Mouse (Mus musculus) limb, embryonic 14.5 days (tissue): Measurements from ENCODE around the gene Csf2rb. TPM values are rescaled to one million over a fixed set of nuclear protein-coding genes. Genes with fewer than 3 reads are reported as not detected.
"Not testable (repeated sequence)": the region's sequence is repeated elsewhere in the genome, so short reads cannot be mapped to it uniquely, and the experiment has no call there.

Experiments used
- ATAC-seq: fragments of 200-750 bp; cut with Nextera tagmentation; 2 replicates; pipeline ENCODE4 v1.8.0; 2017; ENCODE audit warnings: low read depth, moderate number of reproducible peaks, moderate TSS enrichment; ENCODE audit not compliant: low FRiP score
- DNase-seq: peaks from one replicate; pipeline ENCODE4 v3.0.0-alpha.2; 2015; ENCODE audit warnings: low spot score
- H3K27ac ChIP-seq: fragments of 300-500 bp; sonication (generic); replicated peaks from 2 replicates; pipeline ENCODE4 v1.5.1; 2014; ENCODE audit warnings: low read depth, mild to moderate bottlenecking, low read length, moderate library complexity, mixed read lengths
- H3K27me3 ChIP-seq: fragments of 300-500 bp; sonication (generic); 2 replicates; pipeline ENCODE4 v1.6.1; 2014; ENCODE audit warnings: low read length, mixed read lengths; ENCODE audit not compliant: control insufficient read depth, insufficient read depth
- H3K36me3 ChIP-seq: fragments of 300-500 bp; sonication (generic); 2 replicates; pipeline ENCODE4 v1.6.1; 2014; ENCODE audit warnings: mild to moderate bottlenecking, low read length, moderate library complexity, mixed read lengths; ENCODE audit not compliant: control insufficient read depth, insufficient read depth
- H3K4me1 ChIP-seq: fragments of 300-500 bp; sonication (generic); 2 replicates; pipeline ENCODE4 v1.6.1; 2014; ENCODE audit warnings: antibody characterized with exemption, low read length, mixed read lengths; ENCODE audit not compliant: control insufficient read depth, insufficient read depth
- H3K4me2 ChIP-seq: fragments of 300-500 bp; sonication (generic); replicated peaks from 2 replicates; pipeline ENCODE4 v1.6.1; 2014; ENCODE audit warnings: low read depth, mild to moderate bottlenecking, low read length, moderate library complexity; ENCODE audit not compliant: severe bottlenecking
- H3K4me3 ChIP-seq: fragments of 300-500 bp; sonication (generic); replicated peaks from 2 replicates; pipeline ENCODE4 v1.5.1; 2014; ENCODE audit warnings: low read length
- H3K9ac ChIP-seq: fragments of 300-500 bp; sonication (generic); 2 replicates; pipeline ENCODE4 v1.6.1; 2014; ENCODE audit warnings: mild to moderate bottlenecking, low read depth, low read length, moderate library complexity; ENCODE audit not compliant: severe bottlenecking
- H3K9me3 ChIP-seq: fragments of 300-500 bp; sonication (generic); 2 replicates; pipeline ENCODE4 v1.6.1; 2016; ENCODE audit warnings: low read length; ENCODE audit not compliant: control insufficient read depth
- POLR2A ChIP-seq: fragments of 200-500 bp; IDR thresholded peaks from 2 replicates; pipeline ENCODE4 v1.8.0; 2012; ENCODE audit warnings: inconsistent platforms, mild to moderate bottlenecking, moderate library complexity, borderline replicate concordance; ENCODE audit not compliant: insufficient read depth, insufficient read length; ENCODE audit errors: extremely low read depth
- WGBS: fragments of 180-500 bp; shearing (Covaris S2); extraction: QIAGEN DNeasy Blood & Tissue Kit; methylation state at CpG from one replicate; pipeline ENCODE4 v1.1.7; 2014; 5-methylcytosine and 5-hydroxymethylcytosine counted together
- polyA plus RNA-seq, 2 experiments: library from polyadenylated mRNA; depleted of rRNA in 1 of 2; stranded (reverse) in 1 of 2; unstranded in 1 of 2; fragments of >200 nt; fragmentation: Nextera tagmentation in 1 of 2; extraction: Ambion mirVana in 1 of 2; gene quantifications; 2 replicates each; pipeline versions ENCODE4 v1.2.1 to v1.2.3; 2012 to 2014

Csf2rb gene
- polyA plus RNA-seq, 2 experiments = 4.0 to 4.6 TPM

DNA sequence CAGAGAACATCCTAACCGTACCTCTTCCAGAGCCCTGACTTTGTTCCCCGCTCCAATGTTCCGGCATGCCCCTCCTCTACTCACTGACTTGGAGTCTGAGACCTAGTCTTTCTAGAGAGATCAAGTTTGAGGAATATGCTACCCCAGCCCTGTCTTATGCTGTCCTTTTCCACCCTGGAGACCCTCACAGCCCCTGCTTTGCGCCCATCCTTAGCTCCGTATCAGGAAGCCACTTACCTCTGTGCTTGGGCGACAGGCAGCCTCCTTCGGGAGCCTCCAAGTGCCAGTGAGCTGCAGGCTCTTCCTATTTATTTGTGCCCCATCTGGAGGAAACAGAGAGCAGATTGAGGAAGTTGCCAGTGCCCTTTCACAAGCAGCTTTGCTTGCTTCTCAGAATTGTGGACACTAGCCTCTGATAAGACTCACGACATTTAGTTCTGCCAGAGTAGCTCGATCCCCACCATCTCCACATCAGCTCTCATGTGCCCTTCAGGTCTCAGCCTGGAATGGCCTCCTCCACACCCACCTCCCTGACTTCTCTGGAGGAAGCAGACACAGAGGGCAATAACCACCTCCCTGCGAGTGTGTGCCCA is 20.1 kb upstream of the Csf2rb start, which contains the start of gene Csf2rb2:
Csf2rb2 (minus strand) TSS at position 381 of the 593 bp plus-strand sequence.
- H3K4me1 ChIP-seq = no peaks in the 10 kb centered on the region
- H3K4me2 ChIP-seq = no peak within 1 kb of the TSS
- H3K9ac ChIP-seq = no peak within 1 kb of the TSS
- DNase-seq (no peak), ATAC-seq (no peak)
- no peak within 1 kb of the TSS for H3K27ac ChIP-seq
- TF ChIP-seq POLR2A = no peak
- H3K9me3 ChIP-seq = no peaks in the 10 kb centered on the region
- 78% methylated on average over 10 of the region's 10 CpGs for WGBS
- H3K27me3 ChIP-seq = no peaks in the 10 kb centered on the region
- no peak within 1 kb of the TSS for H3K4me3 ChIP-seq
- H3K36me3 ChIP-seq = no peaks in the 10 kb centered on the region

DNA sequence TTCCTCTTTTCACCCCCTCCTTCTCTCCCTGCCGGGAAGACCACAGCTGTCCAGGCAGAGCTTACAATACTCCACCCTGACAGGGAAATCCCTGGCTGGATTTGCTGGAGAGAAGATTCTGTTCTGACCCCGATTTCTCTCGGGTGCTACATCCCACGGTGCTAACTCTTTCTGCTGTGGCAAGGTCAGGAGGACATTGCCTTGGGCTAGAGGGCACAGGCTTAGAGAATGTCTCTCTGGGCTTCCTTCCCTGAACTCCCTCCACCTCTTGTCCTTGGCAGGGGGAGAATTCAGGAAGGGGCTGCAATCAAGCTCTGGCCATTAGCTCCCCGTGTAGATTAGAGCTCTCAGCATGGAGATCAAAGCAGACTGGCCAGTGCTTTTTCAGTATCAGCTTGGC is 15.7 kb upstream of the Csf2rb start:
- no peak overlapping the region for H3K9ac ChIP-seq
- H3K4me3 ChIP-seq = no peak overlapping the region
- no peak overlapping the region for H3K4me2 ChIP-seq
- 11% methylated on average over 5 of the region's 5 CpGs for WGBS
- no peaks in the 10 kb centered on the region for H3K9me3 ChIP-seq
- no peak for TF ChIP-seq POLR2A
- no peaks in the 10 kb centered on the region for H3K27me3 ChIP-seq
- DNase-seq (no peak), ATAC-seq (no peak)
- H3K4me1 ChIP-seq = no peaks in the 10 kb centered on the region
- no peak overlapping the region for H3K27ac ChIP-seq
- H3K36me3 ChIP-seq = no peaks in the 10 kb centered on the region

DNA sequence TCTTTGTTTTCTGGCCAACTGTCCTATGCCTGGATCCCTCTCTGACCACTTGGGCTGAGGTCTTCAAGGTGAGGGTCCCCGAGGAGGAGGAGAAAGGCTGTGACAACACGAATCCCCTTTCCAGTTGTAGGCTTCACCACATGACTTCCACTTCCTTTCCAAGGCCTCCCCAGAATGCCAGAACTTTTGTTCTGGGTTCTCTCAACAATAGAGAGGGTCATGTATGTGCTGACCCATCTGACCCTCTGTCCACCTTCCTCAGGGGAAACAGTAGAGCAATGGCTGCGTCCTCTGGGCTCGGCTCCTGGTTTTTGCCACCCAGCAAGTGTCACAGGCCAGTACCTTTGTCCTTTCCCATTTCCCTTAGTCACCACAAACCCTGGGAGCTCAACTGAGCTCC is 14.6 kb upstream of the Csf2rb start:
- TF ChIP-seq POLR2A = no peak
- Histone ChIP-seq H3K4me2 (no peak overlapping the region), H3K36me3 (no peaks in the 10 kb centered on the region), H3K27me3 (no peaks in the 10 kb centered on the region), H3K9me3 (no peaks in the 10 kb centered on the region), H3K27ac (no peak overlapping the region), H3K4me3 (no peak overlapping the region), H3K9ac (no peak overlapping the region), H3K4me1 (no peaks in the 10 kb centered on the region)
- no peak for DNase-seq
- no peak for ATAC-seq
- 76% methylated on average over 4 of the region's 4 CpGs for WGBS

- H3K4me3 ChIP-seq, H3K27me3 ChIP-seq, H3K27ac ChIP-seq, H3K4me2 ChIP-seq, H3K36me3 ChIP-seq, H3K9me3 ChIP-seq, H3K4me1 ChIP-seq, DNase-seq, H3K9ac ChIP-seq: not testable (repeated sequence)
- ATAC-seq = peak; percentile 63; the same call in 1 of the 2 replicates
- WGBS = 62% methylated on average over 4 of the region's 4 CpGs
Measured at GRCm38 (mm10) chr15:78312421-78313233, 12.9 kb upstream of the Csf2rb start.

- not testable (repeated sequence) for H3K9me3 ChIP-seq, H3K4me3 ChIP-seq, H3K27ac ChIP-seq, H3K27me3 ChIP-seq, ATAC-seq, H3K4me2 ChIP-seq, DNase-seq, H3K9ac ChIP-seq, H3K4me1 ChIP-seq, H3K36me3 ChIP-seq
- WGBS = 84% methylated on average over 5 of the region's 5 CpGs
Measured at GRCm38 (mm10) chr15:78313659-78314058, 11.9 kb upstream of the Csf2rb start.

GRCm38 (mm10) chr15:78318338-78319171 is 7.0 kb upstream of the Csf2rb start:
- not testable (repeated sequence) for DNase-seq, H3K4me3 ChIP-seq, H3K27me3 ChIP-seq, H3K27ac ChIP-seq, H3K9me3 ChIP-seq, H3K4me1 ChIP-seq, H3K36me3 ChIP-seq, H3K4me2 ChIP-seq, H3K9ac ChIP-seq
- ATAC-seq = peak; percentile 48; the same call in 1 of the 2 replicates
- WGBS = 76% methylated on average over 2 of the region's 2 CpGs
